Mouse (Mus musculus): ENCODE data around the gene Tasp1. TPM values are rescaled to one million over a fixed set of nuclear protein-coding genes. Genes with fewer than 3 reads are reported as not detected.

Gene Tasp1
- polyA plus RNA-seq, 1 experiment from 2014 or later = 26.2 TPM

DNA sequence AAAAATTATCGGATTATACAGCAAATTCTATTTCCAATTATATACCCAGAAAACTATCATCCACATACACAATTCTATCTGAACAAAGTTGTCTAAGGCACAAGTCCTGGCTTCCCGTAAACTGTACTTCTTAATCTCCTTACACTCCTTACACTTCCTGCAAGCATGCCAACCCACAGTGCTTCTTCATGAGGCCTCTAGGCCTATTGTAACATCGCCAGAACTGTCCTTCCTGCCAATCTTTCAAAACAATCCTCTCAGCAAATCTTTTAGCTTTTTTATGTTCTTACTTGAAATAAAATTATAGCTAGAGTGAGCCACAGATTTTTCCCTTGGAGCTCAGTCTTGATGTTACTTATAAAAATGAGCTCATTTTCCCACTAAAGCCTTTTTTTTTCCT, 5.1 kb downstream of the Tasp1 start:
- Histone ChIP-seq H3K4me2 (ENCODE audit: low read length) (no peak overlapping the region), H3K4me3 (replicated peaks; ENCODE audit: low read length) (no peak overlapping the region), H3K9me3 (ENCODE audit: control insufficient read depth, low read length) (no peaks in the 10 kb centered on the region), H3K9ac (replicated peaks; ENCODE audit: low read depth, low read length) (no peak overlapping the region), H3K27ac (ENCODE audit: low read length) (no peak overlapping the region), H3K36me3 (ENCODE audit: control insufficient read depth, insufficient read depth) (peaks cover 2% of the 10 kb centered on the region; the same call in 1 of the 2 replicates), H3K4me1 (replicated peaks; ENCODE audit: control insufficient read depth, insufficient read depth, low read length) (0 out of 2 replicates have a peak, but pooled peaks cover 5% of the 10 kb centered on the region), H3K27me3 (replicated peaks; ENCODE audit: control insufficient read depth, insufficient read depth, low read length) (no peaks in the 10 kb centered on the region)
- no peak for ATAC-seq
- WGBS = 84% methylated on average over 3 of the region's 3 CpGs

DNA sequence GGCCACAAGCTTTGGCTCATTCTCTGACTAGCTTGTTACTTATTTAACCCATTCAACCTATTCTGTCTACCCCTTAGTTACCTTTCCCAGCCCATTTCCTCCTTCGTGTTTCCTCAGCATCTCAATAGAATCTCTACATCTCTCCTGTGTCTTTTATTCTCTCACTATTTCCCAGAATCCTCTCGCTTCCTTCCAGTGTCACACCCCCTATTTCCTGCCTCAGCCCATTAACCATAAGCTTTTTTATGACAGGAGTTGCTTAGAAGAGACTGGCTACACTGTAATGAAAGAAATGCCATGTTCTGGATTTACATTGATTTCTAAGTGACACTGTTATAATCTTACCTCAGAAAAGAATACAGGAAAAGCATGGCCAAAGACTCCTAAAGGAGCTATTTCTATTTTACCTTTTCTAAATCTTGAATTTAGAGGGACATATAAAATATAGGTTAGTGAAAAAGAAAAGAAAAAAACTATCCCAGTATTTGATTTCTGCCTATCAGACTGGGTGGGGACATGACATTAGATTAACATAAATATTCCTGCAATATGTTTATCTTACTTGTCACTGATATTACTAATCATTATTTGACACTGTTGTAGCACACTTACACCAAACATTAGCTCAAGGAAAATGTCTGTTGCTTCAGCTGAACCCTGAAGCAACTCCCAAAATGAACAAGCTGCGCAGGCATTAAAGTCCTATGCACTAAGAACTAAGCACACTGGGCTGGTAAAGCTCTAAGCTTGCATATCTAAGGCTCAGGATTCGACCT, 6.3 kb downstream of the Tasp1 start:
- Histone ChIP-seq H3K4me2 (ENCODE audit: low read length) (no peak overlapping the region), H3K27me3 (replicated peaks; ENCODE audit: control insufficient read depth, insufficient read depth, low read length) (no peaks in the 10 kb centered on the region), H3K9me3 (ENCODE audit: control insufficient read depth, low read length) (no peaks in the 10 kb centered on the region), H3K9ac (replicated peaks; ENCODE audit: low read depth, low read length) (no peak overlapping the region), H3K4me3 (replicated peaks; ENCODE audit: low read length) (no peak overlapping the region), H3K27ac (ENCODE audit: low read length) (no peak overlapping the region), H3K4me1 (replicated peaks; ENCODE audit: control insufficient read depth, insufficient read depth, low read length) (no peaks in the 10 kb centered on the region), H3K36me3 (ENCODE audit: control insufficient read depth, insufficient read depth) (peaks cover 3% of the 10 kb centered on the region)
- ATAC-seq = no peak
- 85% methylated on average over 4 of the region's 4 CpGs for WGBS

DNA sequence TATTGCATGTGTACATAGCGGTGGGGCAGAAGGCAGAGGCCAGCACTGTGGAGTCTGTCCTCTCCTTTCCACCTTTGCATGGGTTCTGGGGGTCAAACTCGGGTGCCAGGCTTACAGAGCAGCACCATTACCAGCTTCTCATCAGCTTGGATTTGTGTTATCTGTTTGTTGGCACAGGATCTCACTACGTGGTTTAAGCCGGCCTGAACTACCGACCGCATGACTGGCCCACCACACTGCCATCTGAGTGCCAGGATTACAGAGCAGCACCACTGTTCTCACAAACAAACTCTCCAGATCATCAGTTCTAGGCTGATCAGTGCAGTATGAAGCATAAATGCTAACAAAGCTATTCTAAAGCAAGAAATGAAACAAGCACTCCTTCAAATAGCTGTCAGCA, 8.5 kb downstream of the Tasp1 start:
- Histone ChIP-seq H3K9me3 (ENCODE audit: control insufficient read depth, low read length) (no peaks in the 10 kb centered on the region), H3K27ac (ENCODE audit: low read length) (no peak overlapping the region), H3K9ac (replicated peaks; ENCODE audit: low read depth, low read length) (no peak overlapping the region), H3K4me1 (replicated peaks; ENCODE audit: control insufficient read depth, insufficient read depth, low read length) (no peaks in the 10 kb centered on the region), H3K36me3 (ENCODE audit: control insufficient read depth, insufficient read depth) (peaks cover 4% of the 10 kb centered on the region), H3K27me3 (replicated peaks; ENCODE audit: control insufficient read depth, insufficient read depth, low read length) (no peaks in the 10 kb centered on the region), H3K4me2 (ENCODE audit: low read length) (no peak overlapping the region), H3K4me3 (replicated peaks; ENCODE audit: low read length) (no peak overlapping the region)
- no peak for ATAC-seq
- 90% methylated on average over 6 of the region's 6 CpGs for WGBS

DNA sequence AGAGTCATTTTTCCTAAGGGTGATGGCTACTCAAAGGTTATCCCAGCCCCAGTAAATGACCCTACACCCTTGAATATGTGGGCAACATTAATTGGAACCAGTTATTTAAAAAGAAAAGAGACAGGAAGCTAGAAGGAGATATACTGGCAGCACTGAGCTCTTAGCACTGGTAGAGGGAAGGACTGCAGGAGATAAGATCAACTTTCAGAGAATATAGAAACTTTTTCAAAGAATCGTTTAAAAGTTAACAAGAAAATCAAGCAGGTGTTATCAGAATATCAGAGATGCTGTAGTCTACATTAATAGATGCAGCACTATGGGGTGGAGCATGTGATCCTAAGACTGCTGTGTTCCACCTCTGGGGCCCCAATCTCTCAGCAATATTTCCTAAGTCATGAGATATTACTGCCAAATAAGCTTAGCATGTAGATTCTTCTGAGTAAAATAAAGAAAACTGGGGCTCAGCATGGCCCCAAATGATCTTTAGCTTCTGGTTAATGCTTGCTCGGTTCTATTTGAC, 14.9 kb downstream of the Tasp1 start:
- H3K4me2 ChIP-seq (ENCODE audit: low read length) = no peak overlapping the region
- 94% methylated on average over 2 of the region's 2 CpGs for WGBS
- H3K27ac ChIP-seq (ENCODE audit: low read length) = no peak overlapping the region
- H3K36me3 ChIP-seq (ENCODE audit: control insufficient read depth, insufficient read depth) = peaks cover 16% of the 10 kb centered on the region
- no peak overlapping the region for H3K9ac ChIP-seq (replicated peaks; ENCODE audit: low read depth, low read length)
- H3K4me1 ChIP-seq (replicated peaks; ENCODE audit: control insufficient read depth, insufficient read depth, low read length) = no peaks in the 10 kb centered on the region
- H3K4me3 ChIP-seq (replicated peaks; ENCODE audit: low read length) = no peak overlapping the region
- H3K27me3 ChIP-seq (replicated peaks; ENCODE audit: control insufficient read depth, insufficient read depth, low read length) = no peaks in the 10 kb centered on the region
- no peak for ATAC-seq
- no peaks in the 10 kb centered on the region for H3K9me3 ChIP-seq (ENCODE audit: control insufficient read depth, low read length)

GRCm38 (mm10) chr2:140042522-140043131, 24.0 kb downstream of the Tasp1 start:
- no peak for ATAC-seq
- H3K4me1 ChIP-seq (replicated peaks; ENCODE audit: control insufficient read depth, insufficient read depth, low read length) = no peaks in the 10 kb centered on the region
- no peak overlapping the region for H3K9ac ChIP-seq (replicated peaks; ENCODE audit: low read depth, low read length)
- H3K27ac ChIP-seq (ENCODE audit: low read length) = no peak overlapping the region
- H3K4me2 ChIP-seq (ENCODE audit: low read length) = no peak overlapping the region
- no peak overlapping the region for H3K4me3 ChIP-seq (replicated peaks; ENCODE audit: low read length)
- H3K36me3 ChIP-seq (ENCODE audit: control insufficient read depth, insufficient read depth) = no peaks in the 10 kb centered on the region; the same call in 1 of the 2 replicates
- H3K9me3 ChIP-seq (ENCODE audit: control insufficient read depth, low read length) = no peaks in the 10 kb centered on the region
- WGBS = 93% methylated on average over 2 of the region's 2 CpGs
- no peaks in the 10 kb centered on the region for H3K27me3 ChIP-seq (replicated peaks; ENCODE audit: control insufficient read depth, insufficient read depth, low read length)

- Histone ChIP-seq H3K27ac (ENCODE audit: low read length) (no peak overlapping the region), H3K9ac (replicated peaks; ENCODE audit: low read depth, low read length) (no peak overlapping the region), H3K4me2 (ENCODE audit: low read length) (no peak overlapping the region), H3K4me3 (replicated peaks; ENCODE audit: low read length) (no peak overlapping the region), H3K9me3 (ENCODE audit: control insufficient read depth, low read length) (no peaks in the 10 kb centered on the region), H3K27me3 (replicated peaks; ENCODE audit: control insufficient read depth, insufficient read depth, low read length) (no peaks in the 10 kb centered on the region), H3K36me3 (ENCODE audit: control insufficient read depth, insufficient read depth) (no peaks in the 10 kb centered on the region), H3K4me1 (replicated peaks; ENCODE audit: control insufficient read depth, insufficient read depth, low read length) (no peaks in the 10 kb centered on the region)
- WGBS = 94% methylated on average over 10 of the region's 10 CpGs
- ATAC-seq = no peak
These were observed 24.5 kb downstream of the Tasp1 start for GRCm38 (mm10) chr2:140042081-140042480.

GRCm38 (mm10) chr2:140037459-140037858, 29.1 kb downstream of the Tasp1 start:
- Histone ChIP-seq H3K4me2 (ENCODE audit: low read length) (no peak overlapping the region), H3K4me1 (replicated peaks; ENCODE audit: control insufficient read depth, insufficient read depth, low read length) (no peaks in the 10 kb centered on the region), H3K9me3 (ENCODE audit: control insufficient read depth, low read length) (no peaks in the 10 kb centered on the region), H3K4me3 (replicated peaks; ENCODE audit: low read length) (no peak overlapping the region), H3K27ac (ENCODE audit: low read length) (no peak overlapping the region), H3K9ac (replicated peaks; ENCODE audit: low read depth, low read length) (no peak overlapping the region), H3K27me3 (replicated peaks; ENCODE audit: control insufficient read depth, insufficient read depth, low read length) (no peaks in the 10 kb centered on the region), H3K36me3 (ENCODE audit: control insufficient read depth, insufficient read depth) (no peaks in the 10 kb centered on the region; the same call in 1 of the 2 replicates)
- ATAC-seq = no peak
- whole genome bisulfite sequencing = 90% methylated on average over 2 of the region's 2 CpGs

DNA sequence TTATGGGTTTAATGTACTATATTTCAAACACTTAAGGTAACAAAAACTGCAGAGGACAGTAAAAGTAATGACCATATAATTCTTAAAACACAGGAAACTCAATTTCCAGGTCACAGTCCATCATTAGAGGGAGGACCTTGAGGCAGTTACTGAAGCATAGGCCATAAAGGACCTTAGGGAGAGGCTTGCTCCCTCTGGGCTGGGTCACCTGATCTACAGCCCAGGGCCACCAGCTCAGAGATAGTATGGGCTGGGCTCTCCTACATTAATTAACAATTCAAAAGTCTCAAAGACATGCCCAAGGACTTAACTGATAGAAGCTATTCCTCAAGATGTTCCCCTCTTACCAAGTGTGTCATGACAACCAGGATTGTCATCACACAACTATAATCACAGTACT, 29.8 kb downstream of the Tasp1 start:
- no peak for ATAC-seq
- Histone ChIP-seq H3K9ac (replicated peaks; ENCODE audit: low read depth, low read length) (no peak overlapping the region), H3K4me2 (ENCODE audit: low read length) (no peak overlapping the region), H3K9me3 (ENCODE audit: control insufficient read depth, low read length) (no peaks in the 10 kb centered on the region), H3K4me1 (replicated peaks; ENCODE audit: control insufficient read depth, insufficient read depth, low read length) (no peaks in the 10 kb centered on the region), H3K27me3 (replicated peaks; ENCODE audit: control insufficient read depth, insufficient read depth, low read length) (no peaks in the 10 kb centered on the region), H3K4me3 (replicated peaks; ENCODE audit: low read length) (no peak overlapping the region), H3K36me3 (ENCODE audit: control insufficient read depth, insufficient read depth) (no peaks in the 10 kb centered on the region; the same call in 1 of the 2 replicates), H3K27ac (ENCODE audit: low read length) (no peak overlapping the region)

- H3K4me3 ChIP-seq (replicated peaks; ENCODE audit: low read length) = no peak overlapping the region
- no peaks in the 10 kb centered on the region for H3K9me3 ChIP-seq (ENCODE audit: control insufficient read depth, low read length)
- no peak overlapping the region for H3K9ac ChIP-seq (replicated peaks; ENCODE audit: low read depth, low read length)
- no peaks in the 10 kb centered on the region for H3K27me3 ChIP-seq (replicated peaks; ENCODE audit: control insufficient read depth, insufficient read depth, low read length)
- WGBS = 77% methylated on average over 4 of the region's 4 CpGs
- H3K4me2 ChIP-seq (ENCODE audit: low read length) = no peak overlapping the region
- no peaks in the 10 kb centered on the region for H3K4me1 ChIP-seq (replicated peaks; ENCODE audit: control insufficient read depth, insufficient read depth, low read length)
- no peak overlapping the region for H3K27ac ChIP-seq (ENCODE audit: low read length)
- H3K36me3 ChIP-seq (ENCODE audit: control insufficient read depth, insufficient read depth) = no peaks in the 10 kb centered on the region
- no peak for ATAC-seq
These were observed 41.7 kb downstream of the Tasp1 start for GRCm38 (mm10) chr2:140024937-140025336.
